Mouse (Mus musculus) lung, postnatal 25 days (tissue): ENCODE measurements around the gene Gm6121.
"Not testable (repeated sequence)": the region's sequence is repeated elsewhere in the genome, so short reads cannot be mapped to it uniquely, and the experiment has no call there.

Experiments used
- DNase-seq: peaks from one replicate; pipeline ENCODE4 v3.0.0; 2022; ENCODE audit warnings: low spot score

The Gm6121 gene

GRCm38 (mm10) chrX:26935597-26935996 lies at the start of gene Gm6121:
Gene Gm6121, minus strand, starts transcription at chrX:26935697.
- DNase-seq: not testable (repeated sequence)
